Mouse (Mus musculus): ENCODE data around the gene Abcg1. TPM values are rescaled to one million over a fixed set of nuclear protein-coding genes. Genes with fewer than 3 reads are reported as not detected.

Gene Abcg1
- polyA plus RNA-seq, 1 experiment from 2014 or later = 5.8 TPM

- H3K4me1 ChIP-seq = peaks cover 52% of the 10 kb centered on the region
- H3K36me3 ChIP-seq = no peaks in the 10 kb centered on the region
- WGBS = 3% methylated on average over 13 of the region's 13 CpGs
- DNase-seq (ENCODE audit: low spot score) = peak; percentile 33
- peaks cover 7% of the 10 kb centered on the region for H3K9me3 ChIP-seq (replicated peaks)
- H3K27ac ChIP-seq (replicated peaks) = peak overlapping the region; percentile 78; the same call in 1 of the 2 replicates
- peak overlapping the region; percentile 67 for H3K4me3 ChIP-seq
- H3K27me3 ChIP-seq (ENCODE audit: low read depth, poor library complexity, severe bottlenecking) = peaks cover 59% of the 10 kb centered on the region
These were observed 1.2 kb downstream of the Abcg1 start for GRCm38 (mm10) chr17:31058745-31059085.

GRCm38 (mm10) chr17:31060196-31060587, 2.7 kb downstream of the Abcg1 start:
- H3K9me3 ChIP-seq (replicated peaks) = no peaks in the 10 kb centered on the region
- peaks cover 59% of the 10 kb centered on the region for H3K27me3 ChIP-seq (ENCODE audit: low read depth, poor library complexity, severe bottlenecking)
- no peak overlapping the region for H3K27ac ChIP-seq (replicated peaks)
- WGBS = 73% methylated on average over 4 of the region's 4 CpGs
- no peaks in the 10 kb centered on the region for H3K36me3 ChIP-seq
- H3K4me1 ChIP-seq = peaks cover 52% of the 10 kb centered on the region
- no peak for DNase-seq (ENCODE audit: low spot score)
- H3K4me3 ChIP-seq = no peak overlapping the region

- Histone ChIP-seq H3K27ac (replicated peaks) (no peak overlapping the region; the same call in 1 of the 2 replicates), H3K4me1 (peaks cover 52% of the 10 kb centered on the region), H3K27me3 (ENCODE audit: low read depth, poor library complexity, severe bottlenecking) (peaks cover 54% of the 10 kb centered on the region), H3K36me3 (no peaks in the 10 kb centered on the region), H3K4me3 (no peak overlapping the region), H3K9me3 (replicated peaks) (no peaks in the 10 kb centered on the region)
- no peak for DNase-seq (ENCODE audit: low spot score)
- WGBS = 65% methylated on average over 13 of the region's 13 CpGs
These were observed 3.3 kb downstream of the Abcg1 start for GRCm38 (mm10) chr17:31060588-31061345.

- Histone ChIP-seq H3K27ac (replicated peaks) (peak overlapping the region; percentile 57), H3K9me3 (replicated peaks) (no peaks in the 10 kb centered on the region), H3K4me1 (peaks cover 52% of the 10 kb centered on the region), H3K27me3 (ENCODE audit: low read depth, poor library complexity, severe bottlenecking) (peaks cover 50% of the 10 kb centered on the region), H3K36me3 (no peaks in the 10 kb centered on the region), H3K4me3 (no peak overlapping the region)
- DNase-seq (ENCODE audit: low spot score) = no peak
- WGBS = 80% methylated on average over 3 of the region's 3 CpGs
These were observed 4.0 kb downstream of the Abcg1 start for GRCm38 (mm10) chr17:31061346-31062095.

GRCm38 (mm10) chr17:31066058-31066457, 8.6 kb downstream of the Abcg1 start:
- H3K9me3 ChIP-seq (replicated peaks) = no peaks in the 10 kb centered on the region
- whole genome bisulfite sequencing = 79% methylated on average over 6 of the region's 6 CpGs
- DNase-seq (ENCODE audit: low spot score) = no peak
- H3K27ac ChIP-seq (replicated peaks) = no peak overlapping the region
- peaks cover 5% of the 10 kb centered on the region; the same call in 1 of the 2 replicates for H3K27me3 ChIP-seq (ENCODE audit: low read depth, poor library complexity, severe bottlenecking)
- H3K36me3 ChIP-seq = no peaks in the 10 kb centered on the region
- H3K4me3 ChIP-seq = no peak overlapping the region
- H3K4me1 ChIP-seq = peaks cover 22% of the 10 kb centered on the region

- no peak overlapping the region for H3K27ac ChIP-seq (replicated peaks)
- no peaks in the 10 kb centered on the region for H3K9me3 ChIP-seq (replicated peaks)
- H3K4me3 ChIP-seq = no peak overlapping the region
- peaks cover 23% of the 10 kb centered on the region for H3K4me1 ChIP-seq
- DNase-seq (ENCODE audit: low spot score) = no peak
- no peaks in the 10 kb centered on the region; the same call in 1 of the 2 replicates for H3K27me3 ChIP-seq (ENCODE audit: low read depth, poor library complexity, severe bottlenecking)
- 89% methylated on average over 11 of the region's 11 CpGs for WGBS
- no peaks in the 10 kb centered on the region for H3K36me3 ChIP-seq
These were observed 9.6 kb downstream of the Abcg1 start for GRCm38 (mm10) chr17:31067051-31067450.

GRCm38 (mm10) chr17:31069121-31069520, 11.6 kb downstream of the Abcg1 start:
- Histone ChIP-seq H3K4me3 (no peak overlapping the region), H3K27me3 (ENCODE audit: low read depth, poor library complexity, severe bottlenecking) (peaks cover 4% of the 10 kb centered on the region; the same call in 1 of the 2 replicates), H3K27ac (replicated peaks) (no peak overlapping the region), H3K36me3 (no peaks in the 10 kb centered on the region), H3K9me3 (replicated peaks) (no peaks in the 10 kb centered on the region), H3K4me1 (peaks cover 44% of the 10 kb centered on the region)
- 87% methylated on average over 6 of the region's 6 CpGs for WGBS
- no peak for DNase-seq (ENCODE audit: low spot score)

GRCm38 (mm10) chr17:31069845-31070244, 12.4 kb downstream of the Abcg1 start:
- H3K9me3 ChIP-seq (replicated peaks) = no peaks in the 10 kb centered on the region
- WGBS = 82% methylated on average over 4 of the region's 4 CpGs
- peaks cover 51% of the 10 kb centered on the region for H3K4me1 ChIP-seq
- no peaks in the 10 kb centered on the region for H3K36me3 ChIP-seq
- H3K4me3 ChIP-seq = no peak overlapping the region
- peaks cover 11% of the 10 kb centered on the region; the same call in 1 of the 2 replicates for H3K27me3 ChIP-seq (ENCODE audit: low read depth, poor library complexity, severe bottlenecking)
- no peak overlapping the region for H3K27ac ChIP-seq (replicated peaks)
- no peak for DNase-seq (ENCODE audit: low spot score)

GRCm38 (mm10) chr17:31070403-31071185, 13.1 kb downstream of the Abcg1 start:
- H3K4me3 ChIP-seq = no peak overlapping the region
- H3K4me1 ChIP-seq = peaks cover 59% of the 10 kb centered on the region
- no peaks in the 10 kb centered on the region for H3K9me3 ChIP-seq (replicated peaks)
- peaks cover 14% of the 10 kb centered on the region; the same call in 1 of the 2 replicates for H3K27me3 ChIP-seq (ENCODE audit: low read depth, poor library complexity, severe bottlenecking)
- no peak overlapping the region for H3K27ac ChIP-seq (replicated peaks)
- DNase-seq (ENCODE audit: low spot score) = no peak
- 59% methylated on average over 6 of the region's 6 CpGs for WGBS
- no peaks in the 10 kb centered on the region for H3K36me3 ChIP-seq

- H3K27me3 ChIP-seq (ENCODE audit: low read depth, poor library complexity, severe bottlenecking) = peaks cover 14% of the 10 kb centered on the region; the same call in 1 of the 2 replicates
- no peaks in the 10 kb centered on the region for H3K36me3 ChIP-seq
- no peaks in the 10 kb centered on the region for H3K9me3 ChIP-seq (replicated peaks)
- 0 out of 2 replicates have a peak overlapping the region, but pooled peaks have one; percentile 19 for H3K27ac ChIP-seq (replicated peaks)
- DNase-seq (ENCODE audit: low spot score) = no peak
- peaks cover 60% of the 10 kb centered on the region for H3K4me1 ChIP-seq
- no peak overlapping the region for H3K4me3 ChIP-seq
- WGBS = 71% methylated on average over 18 of the region's 18 CpGs
These were observed 14.2 kb downstream of the Abcg1 start for GRCm38 (mm10) chr17:31071421-31072301.

GRCm38 (mm10) chr17:31072872-31073271, 15.4 kb downstream of the Abcg1 start:
- Histone ChIP-seq H3K9me3 (replicated peaks) (no peaks in the 10 kb centered on the region), H3K4me1 (peaks cover 63% of the 10 kb centered on the region), H3K36me3 (no peaks in the 10 kb centered on the region), H3K4me3 (peak overlapping the region; percentile 50), H3K27me3 (ENCODE audit: low read depth, poor library complexity, severe bottlenecking) (peaks cover 14% of the 10 kb centered on the region; the same call in 1 of the 2 replicates), H3K27ac (replicated peaks) (peak overlapping the region; percentile 77)
- 60% methylated on average over 4 of the region's 4 CpGs for WGBS
- no peak for DNase-seq (ENCODE audit: low spot score)
